Mouse (Mus musculus) olfactory bulb, adult 2 months (tissue): ENCODE data around the gene Lat.

Source experiments
- CTCF ChIP-seq: fragments of 200-500 bp; IDR thresholded peaks from 2 replicates; pipeline ENCODE4 v1.5.1; 2012; ENCODE audit warnings: low read depth, mild to moderate bottlenecking, low read length, moderate library complexity; ENCODE audit not compliant: insufficient read depth
- POLR2A ChIP-seq: fragments of 200-500 bp; IDR thresholded peaks from 2 replicates; pipeline ENCODE4 v1.6.1; 2012; ENCODE audit warnings: mild to moderate bottlenecking, low read depth, low read length, moderate library complexity; ENCODE audit not compliant: insufficient read depth

GRCm38 (mm10) chr7:126348293-126348692, 21.1 kb downstream of the Lat start:
- TF ChIP-seq CTCF: no peak
- TF ChIP-seq POLR2A: no peak
